Mouse (Mus musculus): Measurements from ENCODE around the gene Cnot6l.

The Cnot6l gene

DNA sequence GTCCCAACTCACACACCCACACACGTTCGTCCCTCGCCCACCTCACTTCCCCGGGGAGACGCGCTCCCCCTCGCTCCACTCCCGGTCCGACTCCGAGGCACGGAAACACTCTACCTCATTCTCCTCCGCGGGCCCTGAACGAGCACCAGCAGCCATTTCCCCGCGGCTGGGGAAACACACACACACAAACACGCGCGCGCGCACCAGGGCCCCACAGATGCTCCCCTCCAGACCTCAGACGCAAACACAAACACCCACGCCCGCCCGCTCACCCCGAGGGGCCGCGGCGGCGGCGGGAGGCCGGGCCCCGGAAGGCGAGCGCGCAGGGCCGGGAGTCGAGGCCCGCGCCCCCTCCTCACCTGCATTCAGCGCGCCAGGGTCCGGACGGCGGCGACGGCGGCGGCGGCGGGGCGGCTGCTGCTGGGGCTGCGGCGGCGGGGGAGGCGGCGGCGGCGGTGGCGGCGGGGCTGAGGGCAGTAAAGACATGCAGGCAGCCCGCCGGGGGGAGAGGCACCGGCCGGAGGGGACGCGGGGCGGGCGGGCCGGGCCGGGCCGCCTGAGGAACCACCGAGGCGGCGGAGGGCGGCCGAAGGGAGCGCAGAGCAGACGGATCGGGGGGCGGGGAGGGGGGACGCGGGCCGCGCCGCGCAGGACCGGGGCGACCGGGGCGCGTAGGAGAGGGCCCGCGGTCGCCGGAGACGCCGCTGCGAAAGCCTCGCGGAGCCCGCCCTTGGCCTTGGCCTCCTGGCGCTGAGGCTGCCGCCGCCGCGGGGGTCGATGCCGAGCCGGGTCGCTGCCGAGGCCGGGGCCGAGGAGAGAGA, 2.2 kb downstream of the Cnot6l start:
- peak; percentile 66 for DNase-seq (ENCODE audit: low read depth)

DNA sequence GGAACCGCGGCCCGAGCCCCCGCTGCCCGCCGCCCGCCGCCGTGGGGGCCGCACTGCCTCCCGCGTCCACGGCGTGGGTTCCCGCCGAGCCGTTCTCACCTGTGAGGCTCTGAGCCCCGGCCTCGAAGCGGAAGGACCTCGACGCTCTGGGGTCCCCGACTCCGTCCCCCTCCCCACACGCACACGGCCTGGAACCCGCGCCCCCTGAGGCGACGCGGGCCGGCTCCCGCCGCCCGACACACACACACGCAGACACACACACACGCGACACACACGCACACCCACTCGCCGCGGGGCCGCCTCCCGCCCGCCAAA, 2.8 kb downstream of the Cnot6l start:
- peak; percentile 41 for DNase-seq (ENCODE audit: low read depth)

DNA sequence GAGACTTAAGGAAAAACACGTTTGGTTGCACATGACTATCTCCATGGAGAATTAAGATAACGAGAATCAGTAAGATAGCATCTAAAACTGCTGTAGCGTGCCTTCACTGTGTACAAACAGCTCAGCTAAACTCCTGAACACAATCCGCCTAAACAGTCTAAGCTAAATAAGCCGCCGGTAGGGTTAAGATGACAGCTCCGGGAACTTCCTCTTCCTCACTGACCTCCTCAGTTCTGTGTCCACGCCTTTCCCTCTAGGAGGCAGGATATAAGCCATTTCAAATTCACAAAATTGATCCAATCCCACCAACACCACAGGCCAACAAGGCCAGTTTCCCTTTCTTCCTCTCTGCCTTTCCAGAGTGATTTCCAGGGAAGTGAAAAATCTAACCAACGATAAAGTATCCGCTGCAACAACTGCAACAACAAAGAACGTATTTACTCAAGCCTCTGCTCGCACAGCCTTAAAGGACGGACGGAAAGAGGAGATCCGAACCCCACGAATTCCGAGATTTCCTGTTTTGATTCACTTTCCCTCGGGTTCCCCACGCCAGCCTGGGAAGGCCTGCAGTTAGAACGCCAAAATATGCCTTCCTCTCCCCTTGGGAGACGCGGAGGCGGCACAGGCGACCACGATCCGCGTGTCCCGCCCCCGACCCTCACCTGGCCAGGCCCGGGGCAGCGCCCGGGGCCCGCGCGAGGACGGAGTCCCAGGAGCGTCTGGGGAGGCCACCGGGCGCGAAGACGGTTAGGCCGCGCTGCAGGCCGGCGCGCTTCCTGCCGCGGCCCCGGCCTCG, 3.3 kb downstream of the Cnot6l start:
- peak; percentile 64 for DNase-seq (ENCODE audit: low read depth)

DNA sequence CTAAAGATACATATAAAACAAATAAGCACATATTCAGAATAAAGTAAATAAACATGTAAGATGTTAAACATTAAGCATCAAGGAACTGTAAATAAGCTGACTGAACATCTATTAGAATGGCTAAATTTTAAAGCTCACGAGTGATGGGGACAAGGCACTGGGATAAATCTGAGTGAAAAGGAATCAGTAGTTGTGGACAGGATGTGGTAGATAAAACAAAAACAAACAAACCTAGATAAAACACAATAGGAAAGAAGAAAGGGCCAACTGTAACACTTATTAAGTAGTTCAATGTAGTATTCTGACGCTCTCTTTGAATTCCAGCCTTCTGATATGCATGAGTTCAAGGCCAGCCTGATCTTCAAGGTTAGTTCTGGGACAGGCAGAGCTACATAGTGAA, 21.6 kb downstream of the Cnot6l start:
- DNase-seq (ENCODE audit: low read depth), result no peak

DNA sequence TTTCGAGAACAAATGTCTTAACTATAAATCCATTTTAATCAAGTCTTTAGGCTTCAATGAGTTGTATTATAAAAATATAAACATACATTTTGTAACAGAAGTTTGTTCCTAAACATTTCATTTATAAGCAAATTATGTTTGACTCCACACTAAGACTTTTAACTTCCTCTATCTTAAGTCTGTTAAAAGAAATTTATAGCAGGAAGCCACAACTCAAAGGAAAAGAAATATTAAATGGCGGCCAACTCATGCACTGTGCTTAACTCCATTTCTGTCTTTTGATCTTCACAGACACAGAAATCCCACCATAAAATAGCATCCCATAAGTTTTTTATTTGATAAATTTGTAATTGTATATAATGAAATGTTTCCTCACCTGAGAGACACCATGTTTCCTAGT, 33.3 kb downstream of the Cnot6l start:
- DNase-seq (ENCODE audit: low read depth), result no peak

DNA sequence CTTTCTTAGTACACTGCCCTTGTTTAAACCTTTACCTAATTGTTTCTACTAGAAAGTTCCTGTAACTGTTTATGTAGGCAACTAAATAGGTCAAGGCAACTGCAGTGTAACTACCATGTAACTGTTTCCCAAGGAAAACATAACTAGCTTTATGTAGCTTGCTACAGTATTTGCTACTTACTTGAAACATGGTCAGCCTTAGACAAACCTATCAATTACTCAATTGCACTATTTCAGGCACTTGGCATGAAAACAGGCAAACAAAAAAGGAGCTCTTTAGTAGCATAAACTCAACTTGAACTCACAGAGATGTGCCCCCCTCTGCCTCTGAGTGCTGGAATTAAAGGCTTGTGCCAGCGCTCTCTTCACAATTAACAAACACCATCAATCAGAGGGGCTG, 37.1 kb downstream of the Cnot6l start:
- no peak for DNase-seq (ENCODE audit: low read depth)

GRCm38 (mm10) chr5:96114943-96115342, 49.0 kb downstream of the Cnot6l start:
- no peak for DNase-seq (ENCODE audit: low read depth)

GRCm38 (mm10) chr5:96104644-96105043, 59.3 kb downstream of the Cnot6l start:
- DNase-seq (ENCODE audit: low read depth), result no peak

- DNase-seq (ENCODE audit: low read depth), result peak; percentile 76
Observed at GRCm38 (mm10) chr5:96091468-96091867, 72.5 kb downstream of the Cnot6l start.

GRCm38 (mm10) chr5:96085324-96085723, 78.6 kb downstream of the Cnot6l start:
- DNase-seq (ENCODE audit: low read depth), result no peak

- DNase-seq (ENCODE audit: low read depth), result no peak
Observed at GRCm38 (mm10) chr5:96079026-96079425, 84.9 kb downstream of the Cnot6l start.

DNA sequence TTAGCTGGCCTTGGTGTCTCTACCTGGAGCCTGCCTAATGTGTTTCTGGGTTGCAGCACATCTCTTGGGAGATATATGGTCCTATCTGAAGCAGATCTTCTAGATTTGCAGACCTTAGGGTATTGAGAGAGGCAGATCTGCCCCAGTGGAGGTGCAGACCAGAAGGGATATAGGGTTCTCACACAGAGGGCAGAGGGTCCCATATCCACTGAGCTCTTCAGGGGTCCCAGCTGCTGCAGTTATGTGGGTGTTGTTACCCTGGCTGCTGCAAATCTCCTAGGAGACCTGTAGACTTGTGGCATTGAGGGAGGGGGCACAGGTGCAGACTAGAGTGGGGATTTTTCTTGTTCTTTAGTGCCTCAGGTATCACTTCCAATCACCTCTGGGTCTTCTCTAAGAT, 98.4 kb downstream of the Cnot6l start:
- DNase-seq (ENCODE audit: low read depth), result no peak

GRCm38 (mm10) chr5:96042492-96042891, 121.5 kb downstream of the Cnot6l start:
- no peak for DNase-seq (ENCODE audit: low read depth)

DNA sequence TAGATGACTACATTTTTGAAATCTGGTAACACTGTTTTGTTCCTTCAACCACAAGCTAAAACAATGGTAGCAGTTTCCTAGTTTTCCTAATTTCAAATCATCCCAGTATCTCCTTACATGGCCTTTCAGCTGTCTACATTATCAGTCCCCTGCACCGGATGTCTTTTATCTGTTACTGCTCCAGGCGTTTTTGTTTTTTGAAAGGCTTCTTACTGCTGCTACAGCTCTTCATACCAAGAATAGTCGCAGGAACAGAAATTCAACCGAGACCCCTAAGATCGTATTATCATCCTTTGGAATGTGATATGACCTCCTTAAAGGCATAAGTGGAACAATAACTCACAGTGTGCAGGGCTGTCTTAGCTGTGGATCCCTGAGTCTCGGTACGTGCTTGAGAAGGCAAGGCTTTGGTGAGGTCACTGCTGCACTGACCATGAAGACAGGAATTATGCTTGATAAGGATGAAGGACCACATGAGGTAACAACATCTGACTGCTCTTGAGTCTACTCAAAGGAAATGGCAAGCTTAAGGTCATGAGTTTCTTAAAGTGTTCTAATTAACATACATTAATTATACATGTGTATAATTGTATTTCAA, 122.4 kb downstream of the Cnot6l start:
- no peak for DNase-seq (ENCODE audit: low read depth)

- DNase-seq (ENCODE audit: low read depth), result peak; percentile 2
Observed at GRCm38 (mm10) chr5:96039188-96039840, 124.7 kb downstream of the Cnot6l start.

DNA sequence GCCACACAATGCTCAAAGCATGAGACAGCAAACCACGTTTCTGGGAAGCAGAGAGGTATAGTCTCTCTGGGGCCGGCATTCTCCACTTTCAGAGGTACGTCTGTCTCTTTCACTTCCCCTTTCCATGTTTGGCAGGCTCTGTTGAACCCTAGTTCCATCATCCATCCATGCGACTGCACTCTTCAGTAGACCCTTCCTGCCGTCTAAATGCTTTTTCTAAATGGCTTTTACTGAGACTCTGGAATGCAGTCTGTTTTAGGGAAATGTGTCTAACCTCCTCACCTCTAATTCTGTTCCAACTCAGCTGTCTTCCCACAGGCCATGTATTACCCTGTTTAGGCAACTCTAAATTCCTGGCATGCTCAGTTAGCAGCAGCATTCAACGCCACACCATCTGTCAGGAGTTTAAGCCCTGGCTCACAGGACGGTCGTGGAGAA, 126.3 kb downstream of the Cnot6l start:
- no peak for DNase-seq (ENCODE audit: low read depth)

DNA sequence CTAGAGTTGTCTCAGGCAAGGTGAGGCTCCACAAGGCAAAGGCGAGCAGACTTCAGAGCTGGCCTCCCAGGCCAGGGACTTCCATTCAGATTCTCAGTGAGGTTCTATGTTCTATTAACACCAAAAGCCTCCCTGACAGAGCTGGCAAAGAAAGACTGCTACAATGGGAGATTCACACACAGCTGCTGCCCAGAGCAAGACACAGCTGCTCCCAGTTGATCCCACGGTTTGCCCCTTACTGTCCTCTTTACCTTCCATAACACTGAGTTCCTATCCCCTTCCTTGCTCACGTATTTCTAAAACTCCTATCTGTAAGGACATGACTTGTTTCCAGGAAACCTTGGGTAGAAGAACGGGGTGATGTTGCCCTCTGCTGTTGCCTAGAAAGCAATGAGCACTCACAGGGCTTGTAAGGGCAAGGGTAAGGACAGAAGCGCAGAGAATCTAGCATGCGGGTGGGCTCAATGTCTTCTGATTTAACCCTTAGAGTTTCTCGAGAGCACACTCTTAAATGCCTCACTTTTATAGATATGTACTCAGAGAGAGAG, 127.8 kb downstream of the Cnot6l start:
- peak; percentile 9 for DNase-seq (ENCODE audit: low read depth)

- no peak for DNase-seq (ENCODE audit: low read depth)
Observed at GRCm38 (mm10) chr5:96034101-96034500, 129.9 kb downstream of the Cnot6l start.

DNA sequence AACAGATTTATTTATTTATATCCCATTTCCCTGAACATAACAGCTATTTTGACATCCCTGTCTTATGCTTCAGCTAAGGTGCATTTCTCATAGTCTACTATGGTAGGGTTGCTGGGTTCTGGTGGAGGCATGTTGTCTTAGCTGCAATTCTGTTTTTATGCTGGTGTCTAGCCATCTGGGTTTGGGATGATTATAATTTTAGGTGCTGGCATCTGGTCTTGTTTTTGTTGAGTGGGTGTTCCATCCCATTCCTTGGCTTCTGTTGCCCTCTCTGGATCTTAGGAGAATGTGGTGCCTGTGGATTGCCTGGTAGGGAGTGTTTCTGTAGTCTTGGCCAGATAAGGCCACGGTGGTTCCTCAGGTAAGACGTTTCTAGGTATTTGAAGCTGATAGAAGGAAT, 134.2 kb downstream of the Cnot6l start:
- no peak for DNase-seq (ENCODE audit: low read depth)
